ENCODE assay signal across 15 mouse cellular contexts in the genomic region with DNA sequence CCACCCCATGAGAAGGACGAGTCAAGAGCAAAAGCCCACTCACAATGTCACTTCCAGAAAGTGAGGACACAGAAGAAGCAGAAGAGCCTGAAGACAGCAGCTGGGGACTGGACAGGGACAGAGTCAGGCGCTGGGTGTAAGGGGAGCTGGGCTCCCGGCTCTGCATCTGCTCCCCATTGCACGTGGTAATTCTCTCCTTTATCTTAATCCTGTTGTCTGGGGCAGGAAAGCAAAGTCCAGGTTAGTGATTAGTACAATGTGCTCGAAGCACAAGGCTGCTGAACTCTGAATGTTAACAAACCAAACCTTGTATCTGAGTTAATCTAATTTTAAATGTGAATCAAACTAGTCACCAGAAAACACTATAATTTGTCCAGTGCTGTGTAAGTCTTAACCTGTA.
"Had no signal": no experiment of that assay in that cellular context is flagged by ENCODE, and none has a peak within 500 bp of the region (broad histone marks: within the 10 kb centered on the region; RNA-seq: fewer than 3 reads in every experiment).

No protein-coding gene starts in this region.

- H3K4me3 ChIP-seq: hindbrain, embryonic 12.5 days; limb, embryonic 13.5 days; midbrain, embryonic 12.5 days; neural tube, embryonic 13.5 days; stomach, embryonic 15.5 days had no signal

- DNase-seq: left cerebral cortex, postnatal 4 days; lung, adult 18-20 months; retina, postnatal 1 day; right cerebral cortex, postnatal 4 days; thymus, adult 2 months; thymus, postnatal 25 days had no signal

- H3K4me1 ChIP-seq: hindbrain, embryonic 12.5 days; limb, embryonic 13.5 days; midbrain, embryonic 12.5 days; neural tube, embryonic 13.5 days; stomach, embryonic 15.5 days had no signal

- H3K27ac ChIP-seq: hindbrain, embryonic 12.5 days; kidney, postnatal 0 days; limb, embryonic 13.5 days; midbrain, embryonic 12.5 days; neural tube, embryonic 13.5 days; stomach, embryonic 15.5 days had no signal

- H3K27me3 ChIP-seq: hindbrain, embryonic 12.5 days; limb, embryonic 13.5 days; midbrain, embryonic 12.5 days; neural tube, embryonic 13.5 days; stomach, embryonic 15.5 days had no signal

- H3K4me2 ChIP-seq: hindbrain, embryonic 12.5 days; limb, embryonic 13.5 days; midbrain, embryonic 12.5 days; neural tube, embryonic 13.5 days; stomach, embryonic 15.5 days had no signal

- H3K9ac ChIP-seq: hindbrain, embryonic 12.5 days; limb, embryonic 13.5 days; midbrain, embryonic 12.5 days; neural tube, embryonic 13.5 days; stomach, embryonic 15.5 days had no signal

- ATAC-seq: hindbrain, embryonic 16.5 days; inflammation-experienced regulatory T-cells, adult 6 months; midbrain, embryonic 16.5 days had no signal

- H3K9me3 ChIP-seq: hindbrain, embryonic 12.5 days; limb, embryonic 13.5 days; midbrain, embryonic 12.5 days; neural tube, embryonic 13.5 days; stomach, embryonic 15.5 days had no signal
